Mouse (Mus musculus): ENCODE results near the gene Rgs17.
A peak's percentile ranks its signal among the peaks of the same experiment; 100 is the strongest.

The Rgs17 gene

DNA sequence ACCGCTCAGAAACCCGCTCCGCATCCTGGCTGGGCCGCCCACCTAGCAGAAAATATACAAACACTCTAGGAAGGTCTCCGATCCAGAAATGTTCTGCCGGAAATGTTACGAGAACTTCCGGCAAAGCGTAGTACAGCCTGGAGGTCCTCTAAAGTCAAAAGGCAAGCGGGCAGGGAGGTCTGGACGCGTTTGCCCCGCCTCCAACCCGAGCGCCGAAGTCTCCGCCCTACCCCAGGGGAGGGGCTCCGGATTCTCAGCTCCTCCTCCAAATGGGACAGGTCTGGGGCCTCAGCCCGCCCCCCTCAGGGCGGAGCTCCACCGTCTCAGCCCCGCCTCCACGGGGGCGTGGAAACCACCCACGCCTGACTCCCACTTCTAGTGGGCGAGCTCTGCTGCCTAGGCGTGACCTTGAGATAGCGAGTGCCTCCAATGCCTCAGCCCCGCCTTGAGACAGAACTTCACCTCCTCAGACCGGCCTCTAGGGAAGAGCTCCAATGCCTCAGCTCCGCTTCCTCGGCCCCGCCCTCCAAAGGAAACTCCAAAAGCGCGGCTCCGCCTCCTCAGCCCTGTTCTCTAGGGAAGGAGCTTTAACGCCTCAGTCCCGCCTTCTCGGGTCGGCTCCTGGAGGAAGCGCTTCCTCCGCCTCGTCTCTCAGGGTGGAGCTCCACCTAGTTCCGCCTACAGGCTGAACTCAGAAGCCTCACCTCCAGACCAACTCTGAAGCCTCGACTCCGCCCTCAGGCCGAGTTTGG is 98.3 kb downstream of the Rgs17 start, which contains the start of gene Mtrf1l:
Gene Mtrf1l, minus strand, starts transcription at position 171 of the 752 bp plus-strand sequence.
- peak; percentile 99 for DNase-seq (ENCODE audit: low spot score)

DNA sequence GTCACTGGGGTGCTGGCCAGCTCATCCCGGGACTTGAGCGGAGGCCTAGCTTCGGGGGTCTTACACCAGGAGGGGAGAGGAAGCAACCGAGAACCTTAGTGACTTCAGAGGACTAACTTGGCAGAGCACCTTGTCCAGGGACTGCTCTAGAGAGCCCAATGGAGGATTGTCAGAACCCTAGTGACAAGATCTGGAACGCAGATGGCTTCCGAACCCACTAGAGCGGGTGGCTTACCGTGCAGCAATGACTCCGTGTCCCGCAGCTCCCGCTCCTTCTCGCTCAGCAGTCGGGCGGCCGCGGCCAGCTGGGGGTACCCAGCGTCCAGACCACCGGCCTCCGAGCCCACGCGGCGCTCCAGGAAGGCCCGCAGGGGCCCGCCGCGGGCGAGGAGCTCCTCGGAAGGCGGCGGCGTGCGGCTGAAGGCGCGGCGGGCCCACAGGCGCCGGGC is 98.9 kb downstream of the Rgs17 start:
- DNase-seq (ENCODE audit: low spot score), result no peak

DNA sequence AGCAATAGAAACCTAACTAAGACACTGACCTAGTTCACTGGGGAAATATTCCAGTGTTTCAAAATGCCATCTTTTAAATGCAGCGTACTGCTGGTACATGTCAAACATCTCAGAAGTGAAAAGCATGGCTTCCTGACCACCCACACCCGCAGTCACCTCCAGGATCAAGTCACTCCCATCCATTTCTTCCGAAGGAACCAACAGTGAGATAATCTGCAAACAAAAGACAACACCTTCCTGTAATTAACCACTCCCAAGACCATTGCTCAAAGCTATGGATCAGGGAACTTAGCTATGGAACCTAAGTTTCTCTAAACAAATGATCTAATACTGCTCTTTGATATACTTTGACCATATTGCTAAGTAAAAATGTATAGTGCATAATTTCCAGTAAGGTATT is 103.4 kb downstream of the Rgs17 start:
- DNase-seq (ENCODE audit: low spot score), result no peak

DNA sequence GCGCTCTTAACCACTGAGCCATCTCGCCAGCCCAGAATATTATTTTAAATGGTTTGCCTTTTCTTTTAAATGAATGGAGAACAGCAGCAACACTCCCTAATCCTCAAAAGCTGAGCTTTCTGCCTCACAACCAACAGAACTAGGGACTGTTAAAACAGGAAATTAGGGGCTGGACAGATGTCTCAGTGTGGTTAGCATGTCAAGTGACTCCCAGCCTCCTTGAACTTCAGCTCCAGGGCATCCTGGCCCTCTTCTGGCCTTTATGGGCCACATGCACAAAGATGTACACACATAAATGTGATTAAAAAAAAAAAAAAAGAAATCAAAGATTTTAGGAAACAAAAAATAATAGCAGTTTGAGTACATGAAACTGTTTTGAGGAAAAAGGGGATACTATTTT is 106.2 kb downstream of the Rgs17 start:
- no peak for DNase-seq (ENCODE audit: low spot score)

DNA sequence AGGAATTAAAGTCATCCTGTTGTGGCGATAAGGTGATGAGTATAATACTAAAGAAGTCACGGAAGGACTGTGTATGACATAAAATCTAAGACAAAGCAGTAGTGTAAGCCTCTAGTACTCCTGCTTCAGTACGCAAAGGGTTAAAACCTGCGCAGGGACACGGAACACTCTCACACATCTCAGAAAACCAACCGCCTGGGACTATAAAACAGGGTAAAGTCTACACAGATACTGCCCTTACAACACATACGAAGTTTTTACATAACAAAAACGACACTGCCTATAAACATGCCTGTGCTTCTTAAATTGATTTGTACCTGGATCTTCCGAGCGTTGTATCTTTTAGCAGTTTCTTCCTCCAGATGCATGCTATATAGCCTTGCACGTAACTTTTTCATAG is 108.5 kb downstream of the Rgs17 start:
- no peak for DNase-seq (ENCODE audit: low spot score)

DNA sequence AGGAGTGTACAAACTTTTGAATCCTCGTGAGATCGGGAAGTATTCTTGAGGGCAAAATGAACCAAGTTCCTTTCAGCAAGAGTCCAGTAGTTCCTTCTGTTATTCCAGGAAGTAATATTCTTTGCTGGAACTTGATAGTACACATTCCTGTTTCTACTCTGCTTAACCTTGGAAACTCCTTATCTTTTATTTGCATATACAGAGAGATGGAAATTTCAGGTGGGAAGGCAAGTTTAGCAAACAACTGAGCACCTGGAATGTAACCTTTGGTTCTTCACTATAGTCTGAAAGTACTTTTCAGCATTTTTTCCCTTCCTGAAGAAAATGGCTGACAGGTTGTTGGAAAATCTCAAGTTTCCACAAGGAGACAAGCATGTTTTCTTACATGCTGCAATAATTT is 114.5 kb downstream of the Rgs17 start:
- DNase-seq (ENCODE audit: low spot score), result no peak

DNA sequence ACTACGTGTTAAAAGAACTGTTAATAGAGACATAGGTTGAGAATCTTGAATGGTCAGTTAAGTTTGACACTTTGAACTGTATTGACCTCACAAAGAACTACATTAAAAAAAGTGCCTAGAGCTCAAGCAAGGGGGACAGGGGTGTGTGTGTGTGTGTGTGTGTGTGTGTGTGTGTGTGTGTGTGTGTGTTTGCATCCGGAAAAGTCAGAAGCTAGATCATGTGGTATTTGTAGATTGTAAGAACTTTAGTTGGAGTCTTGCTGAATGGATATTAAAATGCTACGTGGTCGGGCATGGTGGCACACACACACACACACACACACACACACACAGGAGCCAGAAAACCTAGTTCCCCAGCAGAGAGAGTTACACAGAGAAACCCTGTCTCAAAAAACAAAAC is 115.2 kb downstream of the Rgs17 start:
- DNase-seq (ENCODE audit: low spot score), result no peak

DNA sequence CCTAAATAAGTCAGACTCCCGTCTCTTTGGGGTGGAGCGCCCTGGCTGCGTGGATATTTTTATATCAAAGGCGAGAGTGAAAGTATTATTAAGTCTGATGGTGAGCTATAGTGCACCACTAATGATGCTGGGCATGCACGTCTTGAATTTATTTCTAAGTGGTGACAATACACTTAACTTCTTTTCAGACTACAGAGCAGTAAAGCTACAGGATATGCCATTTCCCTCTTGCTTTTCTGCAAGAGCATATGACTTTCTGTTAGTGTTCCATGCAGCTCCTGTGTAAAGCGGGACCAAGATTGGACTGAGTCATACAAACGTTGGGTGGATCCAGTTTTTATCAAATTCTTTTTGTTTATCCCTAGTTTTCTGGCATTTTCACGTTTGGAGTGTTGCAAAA is 115.8 kb downstream of the Rgs17 start:
- DNase-seq (ENCODE audit: low spot score), result no peak

DNA sequence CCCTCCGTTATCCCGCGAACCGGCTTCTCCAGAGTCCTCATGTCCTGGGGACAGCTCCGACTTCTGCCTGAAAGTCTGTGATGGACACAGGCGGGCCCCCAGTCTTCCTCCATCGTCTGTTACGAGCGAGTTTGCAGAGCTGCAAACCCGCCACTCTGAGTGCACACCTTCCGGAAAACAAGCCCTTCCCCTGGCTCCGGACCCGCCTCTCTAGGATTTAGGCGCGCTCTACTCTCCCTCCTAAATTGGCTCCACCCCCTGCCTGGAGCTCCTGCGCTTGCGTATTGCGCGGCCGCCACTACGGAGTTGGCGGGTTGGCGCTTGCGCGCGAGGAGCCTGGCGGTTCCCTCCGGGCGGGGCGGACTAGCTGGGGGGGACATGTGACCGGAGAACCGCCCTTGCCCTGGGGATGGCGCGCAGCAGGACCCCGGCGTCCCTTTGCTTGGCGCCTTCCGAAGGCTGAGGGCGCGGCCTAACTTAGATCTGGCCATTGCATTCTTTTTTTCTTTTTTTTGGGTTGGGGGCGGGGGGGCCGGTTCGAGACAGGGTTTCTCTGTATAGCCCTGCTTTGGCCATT is 116.4 kb downstream of the Rgs17 start:
- DNase-seq (ENCODE audit: low spot score), result peak; percentile 97

DNA sequence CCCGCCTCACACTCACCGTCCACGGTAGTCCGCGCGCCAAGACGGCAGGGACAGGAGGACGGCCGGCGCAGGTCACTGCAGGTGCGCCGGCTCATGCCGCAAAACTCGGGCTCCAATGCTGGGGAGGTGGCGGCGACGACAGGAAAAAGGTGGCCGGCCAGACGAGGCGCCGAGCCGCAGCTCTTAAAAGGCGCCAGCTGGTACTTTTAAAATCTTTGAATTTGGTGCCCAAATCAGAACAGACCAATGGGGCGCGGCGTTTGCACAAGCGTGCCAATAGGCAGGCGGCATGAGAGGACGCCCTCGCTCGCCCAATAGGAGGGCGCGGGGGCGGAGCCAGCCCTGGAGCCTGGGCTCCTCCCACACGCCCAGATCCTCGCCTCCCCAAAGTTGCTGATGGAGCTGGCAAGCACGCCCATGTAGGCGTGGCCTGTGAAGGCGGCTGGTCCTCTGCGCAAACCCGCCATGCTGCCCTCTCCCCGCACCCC is 116.9 kb downstream of the Rgs17 start, which contains the start of gene Fbxo5:
Gene Fbxo5, minus strand, starts transcription at position 358 of the 488 bp plus-strand sequence.
- peak; percentile 99 for DNase-seq (ENCODE audit: low spot score)

DNA sequence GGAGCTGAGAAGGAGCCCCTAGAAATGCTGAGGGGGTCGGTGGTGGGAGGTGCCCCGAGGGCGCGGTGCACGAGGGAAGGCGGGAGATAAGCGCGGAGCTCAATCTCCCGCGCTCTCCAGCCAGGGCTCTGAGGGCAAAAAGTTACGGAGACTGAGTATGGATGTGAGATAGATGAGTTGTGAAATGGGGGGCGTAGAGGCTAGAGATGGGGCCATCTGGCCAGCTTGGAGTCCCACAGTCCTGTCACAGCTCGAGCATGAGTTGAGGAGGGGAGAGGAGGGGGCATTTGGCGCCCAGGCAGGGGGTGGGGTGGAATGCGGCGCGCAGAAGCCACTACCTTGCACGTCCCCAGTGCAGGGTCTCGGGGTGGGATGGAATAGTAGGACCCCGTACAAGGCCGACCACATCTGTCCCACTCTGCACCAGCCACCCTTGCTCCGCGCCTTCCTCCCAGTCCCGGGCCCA is 117.5 kb downstream of the Rgs17 start:
- no peak for DNase-seq (ENCODE audit: low spot score)

DNA sequence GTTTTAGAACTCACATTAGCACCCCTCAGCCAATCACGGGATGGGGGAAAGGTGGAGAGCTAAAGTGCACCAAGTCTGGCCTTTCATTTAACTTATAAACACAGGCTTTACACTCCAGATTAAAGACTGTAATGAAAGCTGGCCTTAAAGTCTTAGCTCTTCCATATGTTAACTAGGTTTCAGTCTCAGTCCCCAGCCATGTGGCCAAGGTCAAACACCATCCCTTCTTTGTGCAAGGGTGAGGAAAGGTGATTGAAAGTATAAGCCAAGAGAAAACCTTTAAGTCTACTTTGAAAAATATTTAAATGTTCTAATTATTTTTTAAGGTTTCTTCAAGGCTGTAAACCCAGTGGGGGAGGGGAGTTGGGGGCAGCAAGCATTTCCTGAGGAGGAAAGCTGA is 118.5 kb downstream of the Rgs17 start:
- no peak for DNase-seq (ENCODE audit: low spot score)

DNA sequence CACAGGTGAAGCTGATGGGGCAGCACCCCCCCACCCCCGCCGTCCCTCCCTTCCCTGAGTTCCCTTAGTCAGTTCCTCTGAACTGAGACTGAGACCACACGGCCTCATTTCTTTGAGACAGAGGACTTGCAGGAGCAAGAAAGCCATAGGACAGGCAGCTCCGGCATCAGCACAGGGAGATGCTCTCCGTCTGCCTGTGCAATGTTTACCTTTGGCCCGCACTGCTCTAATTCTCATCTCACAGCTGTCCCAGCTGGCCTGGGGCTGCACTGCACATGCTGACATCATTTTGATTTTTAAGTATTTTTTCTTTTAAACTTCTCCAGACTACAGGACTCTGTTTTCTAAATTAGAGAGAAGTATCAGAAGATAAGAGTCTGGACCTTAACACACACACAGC is 119.3 kb downstream of the Rgs17 start:
- no peak for DNase-seq (ENCODE audit: low spot score)

DNA sequence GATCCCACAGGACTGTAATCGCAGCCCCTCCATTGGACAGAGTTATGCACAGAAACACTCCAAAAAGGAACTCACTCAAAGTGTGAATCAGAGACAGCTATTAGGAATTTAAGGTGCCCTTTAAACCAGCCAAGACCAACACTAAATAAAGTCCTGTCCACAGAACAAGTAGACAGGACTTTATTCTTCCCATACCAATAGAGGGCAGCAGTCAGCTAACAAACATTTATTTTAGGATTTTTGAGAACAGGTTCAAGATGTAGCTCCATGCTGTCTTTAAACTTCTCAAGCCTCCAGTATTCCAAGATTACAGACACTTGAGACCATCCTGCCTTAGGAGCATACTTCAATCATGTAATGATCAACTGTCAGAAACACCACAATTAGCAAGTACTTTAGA is 121.7 kb downstream of the Rgs17 start:
- DNase-seq (ENCODE audit: low spot score), result peak; percentile 40

DNA sequence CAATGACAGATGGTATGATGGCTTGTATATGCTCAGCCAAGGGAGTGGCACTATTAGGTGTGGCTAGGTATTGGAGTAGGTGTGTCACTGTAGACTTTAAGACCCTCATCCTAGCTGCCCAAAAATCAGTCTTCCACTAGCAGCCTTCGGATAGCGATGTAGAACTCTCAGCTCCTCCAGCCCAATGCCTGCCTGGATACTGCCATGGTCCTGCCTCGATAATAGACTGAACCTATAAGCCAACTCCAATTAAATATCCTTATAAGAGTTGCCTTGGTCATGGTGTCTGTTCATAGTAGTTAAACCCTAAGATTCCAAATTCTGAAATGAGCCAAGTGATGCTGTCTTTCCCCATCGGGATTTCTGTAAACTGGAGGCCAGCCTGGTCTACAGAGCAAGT is 124.1 kb downstream of the Rgs17 start:
- no peak for DNase-seq (ENCODE audit: low spot score)

DNA sequence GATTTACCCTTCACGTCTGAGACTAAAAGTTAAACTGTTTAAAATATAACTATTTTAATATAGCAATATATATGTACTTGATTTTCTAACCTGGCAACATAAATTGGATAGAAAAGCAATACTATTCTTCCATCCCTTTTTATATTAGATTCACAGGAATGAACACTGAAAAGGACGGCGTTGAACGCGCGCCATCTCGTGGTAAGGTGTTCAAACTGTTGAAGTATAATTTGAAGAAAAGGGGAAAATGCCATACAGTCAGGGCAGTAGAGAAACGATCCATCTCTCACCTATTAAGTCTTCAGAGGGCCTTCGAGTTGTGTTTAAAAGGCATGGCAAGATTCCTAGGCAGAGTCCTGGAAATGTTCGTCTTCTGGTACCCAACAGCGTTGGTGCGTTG is 131.5 kb downstream of the Rgs17 start:
- DNase-seq (ENCODE audit: low spot score), result no peak

DNA sequence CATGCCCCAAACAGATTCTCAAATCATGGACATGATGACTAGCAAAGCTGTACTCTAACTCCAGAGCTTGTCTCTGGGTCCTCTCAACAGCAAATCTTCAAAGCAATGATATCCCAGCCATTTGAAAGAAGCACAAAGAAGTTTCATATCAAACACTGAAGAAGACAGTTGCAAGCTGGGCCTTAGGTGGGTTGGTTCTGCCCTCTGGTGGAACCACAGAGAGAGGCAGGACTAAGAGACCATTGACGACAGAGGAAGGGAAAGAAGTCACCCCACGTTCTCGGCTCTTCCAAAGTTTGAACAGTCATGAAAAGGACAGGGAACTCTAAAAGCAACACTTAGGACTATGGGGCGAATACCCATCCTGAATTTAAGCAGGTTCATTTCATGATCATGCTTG is 135.3 kb downstream of the Rgs17 start:
- peak; percentile 7 for DNase-seq (ENCODE audit: low spot score)

Data from lung, postnatal 25 days (tissue).